Mouse (Mus musculus) ES-E14 (cell line): ENCODE data around the gene Metap1d.

Source experiments
- MAFK ChIP-seq: IDR thresholded peaks from 2 replicates; pipeline ENCODE4 v1.6.1; 2014; ENCODE audit warnings: mild to moderate bottlenecking, low read depth, low read length, inconsistent platforms; ENCODE audit not compliant: insufficient read depth
- ZNF384 ChIP-seq: IDR thresholded peaks from 2 replicates; pipeline ENCODE4 v1.6.1; 2012; ENCODE audit warnings: low read depth, low read length, inconsistent platforms

DNA sequence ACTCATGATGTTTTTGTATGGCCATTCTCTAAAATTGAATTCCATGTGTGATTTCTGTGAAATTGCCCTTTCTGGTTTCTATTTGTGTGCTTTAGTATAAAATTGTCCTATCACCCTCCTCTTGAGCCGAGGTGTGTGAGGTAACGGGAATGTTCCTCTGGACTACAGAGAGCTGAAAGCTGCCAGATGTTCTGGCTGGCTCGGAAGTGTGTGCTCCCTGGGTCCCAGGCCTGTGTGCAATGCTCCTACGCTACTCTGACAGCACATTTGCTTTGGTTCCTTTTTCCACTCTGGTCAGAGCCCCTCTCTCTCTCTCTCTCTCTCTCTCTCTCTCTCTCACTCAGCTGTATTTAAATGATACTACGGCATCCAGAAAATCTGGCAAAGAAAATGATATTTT, 44.1 kb downstream of the Metap1d start:
- TF ChIP-seq MAFK: no peak
- no peak for TF ChIP-seq ZNF384
